Mouse (Mus musculus): ENCODE results near the gene Oxt. TPM values are rescaled to one million over a fixed set of nuclear protein-coding genes. Genes with fewer than 3 reads are reported as not detected.

Oxt gene
- total RNA-seq, 2 experiments from 2014 or later: not detected

DNA sequence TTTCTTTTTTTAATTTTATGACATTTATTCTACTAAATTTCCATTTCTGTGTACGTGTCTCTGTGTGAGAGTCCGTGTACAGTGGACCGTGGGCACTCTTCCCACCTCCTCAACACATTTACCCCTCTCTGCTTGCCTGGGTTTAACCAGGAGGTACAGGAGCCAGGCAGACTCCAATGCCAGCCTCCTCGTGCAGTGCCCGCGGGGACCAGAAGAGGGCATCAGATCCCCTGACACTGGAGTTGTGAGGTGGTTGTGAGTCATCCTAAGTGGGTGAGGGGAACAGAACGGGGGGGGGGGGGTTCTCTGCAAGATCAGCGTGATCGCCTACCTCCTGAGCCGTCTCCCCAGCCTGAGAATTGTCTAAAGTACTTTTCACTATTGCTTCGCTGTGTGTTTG lies 2.2 kb downstream of the Oxt start:
- peak; percentile 84 to 85 for DNase-seq

DNA sequence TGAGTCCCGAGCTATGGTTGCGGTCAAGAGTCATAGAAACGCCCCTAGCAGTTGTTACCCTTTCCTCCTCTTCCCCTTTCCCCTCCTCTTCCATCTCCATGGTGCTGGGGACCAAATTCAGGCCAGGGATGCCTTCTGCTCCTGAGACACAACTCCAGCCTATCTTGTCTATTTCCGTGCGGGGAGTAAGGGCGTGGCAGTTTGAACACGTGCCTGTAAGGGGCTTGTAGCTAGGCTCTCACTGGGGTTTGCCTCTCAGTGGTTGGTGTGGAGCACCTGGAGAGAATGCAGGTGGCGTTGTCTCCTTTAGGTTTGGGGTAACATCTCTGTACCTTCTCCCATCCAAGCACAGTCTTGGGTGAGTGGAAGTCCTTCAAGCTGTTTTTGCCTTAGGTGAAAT lies 3.8 kb downstream of the Oxt start:
- DNase-seq: no peak

DNA sequence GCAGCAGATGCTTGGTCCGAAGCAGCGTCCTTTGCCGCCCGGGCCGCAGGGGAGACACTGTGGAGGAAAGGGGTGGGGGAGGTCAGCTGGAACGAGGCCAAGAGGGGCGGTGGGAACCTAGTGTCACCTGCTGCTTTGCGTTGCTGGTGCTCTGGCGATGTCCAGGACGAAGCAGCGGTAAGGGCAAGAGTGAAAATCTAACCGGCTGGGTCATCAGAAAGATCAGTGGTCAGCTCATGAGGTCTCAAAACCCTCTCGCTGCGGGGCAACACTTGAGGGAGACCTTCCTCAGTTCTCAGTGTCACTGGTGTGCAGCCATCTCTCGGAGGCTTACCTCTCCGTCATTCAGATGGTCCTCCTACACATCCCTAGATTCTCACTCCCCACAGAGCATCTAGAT lies 5.2 kb downstream of the Oxt start:
- DNase-seq: no peak

DNA sequence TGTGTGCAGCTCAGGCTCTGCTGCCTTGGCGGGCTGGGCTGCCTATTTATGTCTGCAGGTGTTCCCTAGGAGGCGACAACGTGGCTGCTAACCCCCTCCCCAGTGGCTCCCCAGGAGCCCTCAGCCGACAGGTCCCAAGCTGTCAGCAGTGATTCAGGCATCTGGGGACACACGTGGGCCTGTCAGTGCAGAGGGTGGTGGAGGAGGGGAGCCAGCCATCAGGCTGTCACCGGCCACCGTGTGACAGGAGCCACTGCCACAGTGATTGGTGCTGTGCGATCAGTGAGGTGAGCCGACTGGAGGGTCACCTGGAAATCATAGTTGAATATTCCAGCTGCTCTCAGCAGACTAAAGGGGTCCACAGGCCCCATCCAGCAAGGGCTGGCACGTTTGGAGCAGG lies 6.6 kb downstream of the Oxt start, which contains the start of gene Avp:
Gene Avp, minus strand, starts transcription at position 3 of the 400 bp plus-strand sequence.
- no peak for DNase-seq

DNA sequence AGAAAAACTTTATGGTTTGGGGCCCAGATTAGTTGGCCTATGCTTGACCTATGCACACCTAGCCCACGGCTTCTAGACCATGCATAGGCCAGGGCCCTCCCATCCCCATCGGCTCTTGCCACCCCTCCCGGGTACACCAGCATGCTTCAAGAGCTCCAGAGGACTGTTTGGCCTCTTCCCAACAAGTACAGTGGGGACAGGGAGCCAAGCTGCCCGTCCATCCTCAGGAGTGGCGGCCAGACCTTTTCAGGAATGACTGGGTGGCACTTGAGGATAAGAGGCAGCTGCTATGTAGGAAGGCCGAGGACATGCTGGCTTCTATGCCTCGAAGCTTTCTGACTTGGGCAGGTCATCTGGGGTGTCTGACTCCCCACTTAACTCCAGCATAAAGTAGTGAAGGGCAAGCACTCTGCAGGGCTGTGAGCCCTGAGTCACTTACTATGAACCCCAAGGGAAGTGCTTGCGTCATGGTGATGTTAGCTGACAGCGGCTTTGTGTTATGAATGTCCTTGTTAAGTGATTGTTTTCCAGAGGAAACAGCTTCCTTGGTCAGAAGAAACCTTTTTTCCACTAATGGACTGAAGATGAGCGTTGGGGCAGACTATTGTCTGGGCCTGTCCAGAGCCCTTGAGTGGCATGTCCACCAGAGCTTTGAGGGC lies 8.1 kb downstream of the Oxt start:
- peak in 1 of 2 experiments; percentile 39 for DNase-seq

DNA sequence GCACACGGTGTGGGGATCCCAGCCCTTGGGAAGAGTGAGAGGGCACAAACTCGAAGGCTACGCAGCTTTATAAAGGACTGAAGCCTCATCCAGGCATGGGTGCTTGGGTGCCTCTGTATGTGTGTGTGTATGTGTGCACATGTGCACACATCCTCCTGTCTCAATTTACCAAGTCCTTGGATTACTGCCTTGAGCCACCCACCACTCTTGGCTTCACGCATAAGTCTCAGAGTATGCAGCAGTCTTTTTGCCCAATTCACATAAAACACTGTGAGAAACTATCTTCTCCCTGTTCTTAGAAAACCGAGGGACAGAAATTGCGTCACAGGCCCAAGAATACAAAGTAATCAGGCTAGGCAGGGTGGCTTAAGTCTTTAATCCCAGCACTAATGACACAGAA lies 10.0 kb downstream of the Oxt start:
- no peak for DNase-seq

DNA sequence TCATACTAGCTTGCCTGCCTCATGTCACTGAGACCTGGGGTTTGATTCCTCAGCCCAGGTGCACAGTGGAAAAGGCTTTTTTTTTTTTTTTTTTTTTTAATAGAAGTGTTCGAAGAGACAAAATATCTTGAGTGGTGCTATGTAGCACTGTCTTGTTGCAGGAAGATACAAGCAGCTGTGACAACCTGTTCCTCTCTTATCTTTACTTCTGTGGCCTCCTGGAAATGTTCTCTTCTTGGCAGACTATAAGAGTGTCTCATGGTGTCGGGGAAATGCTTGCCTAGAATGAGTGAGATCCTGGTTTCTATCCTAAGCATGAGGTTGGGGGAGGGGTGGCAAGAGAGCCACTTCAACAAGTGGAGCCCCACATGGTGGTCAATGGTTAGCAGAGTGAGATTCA lies 12.4 kb downstream of the Oxt start:
- DNase-seq: no peak

DNA sequence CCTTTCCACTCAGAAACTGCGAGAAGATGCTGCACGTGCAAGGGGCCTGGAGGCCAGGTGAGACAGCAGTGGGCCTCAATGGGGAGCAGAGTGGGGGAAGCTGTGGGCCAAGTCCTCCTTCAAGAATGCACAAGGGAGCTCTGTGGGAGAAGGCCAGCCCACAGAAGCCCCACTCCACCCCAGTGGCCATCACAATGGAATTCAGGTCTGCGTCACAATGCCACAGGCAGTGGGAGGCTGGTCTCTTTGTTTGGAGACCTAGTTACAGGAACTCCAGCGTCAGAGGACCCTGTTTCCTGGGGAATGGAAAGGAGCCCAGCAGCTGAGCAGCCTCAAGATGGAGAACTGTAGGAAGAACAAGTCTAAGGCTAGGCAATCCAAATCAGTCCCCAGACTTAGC lies 13.2 kb downstream of the Oxt start:
- DNase-seq: no peak

DNA sequence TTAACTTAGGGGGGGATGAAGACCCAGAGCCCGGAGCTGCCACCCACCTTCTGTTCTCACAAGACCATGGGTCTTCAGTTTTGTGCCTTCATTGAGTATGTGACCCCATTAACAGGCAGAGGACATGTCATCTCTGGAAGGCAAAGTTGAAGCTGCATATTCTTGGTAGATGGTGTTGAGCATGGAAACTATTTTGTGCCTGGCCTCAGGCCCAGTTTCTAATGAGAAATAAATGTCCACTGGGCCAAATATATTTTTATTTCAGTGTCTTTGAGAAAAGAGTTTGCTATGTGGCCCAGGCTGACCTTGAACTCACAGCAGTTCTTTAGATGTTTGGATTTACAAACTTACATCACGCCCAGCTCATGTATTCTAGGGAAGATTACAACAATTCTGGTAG lies 13.8 kb downstream of the Oxt start:
- no peak for DNase-seq

DNA sequence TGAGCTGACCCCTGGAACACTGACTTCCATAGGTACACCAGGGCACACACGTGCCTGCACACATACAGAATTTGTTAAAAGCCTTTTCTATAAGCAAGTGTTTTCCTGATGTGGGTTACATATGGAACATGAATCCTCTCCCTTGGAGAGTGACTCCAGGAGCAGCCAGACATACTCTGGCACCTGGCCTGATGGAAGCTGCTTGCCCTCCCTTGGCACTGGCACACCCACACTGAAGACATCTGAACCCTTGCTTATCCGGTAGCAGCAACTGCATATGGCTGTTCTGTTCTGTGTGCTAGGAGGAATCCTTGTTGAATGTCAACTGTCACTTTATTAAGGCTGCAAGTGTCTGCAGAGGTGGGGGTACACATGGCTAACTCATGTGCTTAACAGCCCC lies 15.0 kb downstream of the Oxt start:
- no peak for DNase-seq

DNA sequence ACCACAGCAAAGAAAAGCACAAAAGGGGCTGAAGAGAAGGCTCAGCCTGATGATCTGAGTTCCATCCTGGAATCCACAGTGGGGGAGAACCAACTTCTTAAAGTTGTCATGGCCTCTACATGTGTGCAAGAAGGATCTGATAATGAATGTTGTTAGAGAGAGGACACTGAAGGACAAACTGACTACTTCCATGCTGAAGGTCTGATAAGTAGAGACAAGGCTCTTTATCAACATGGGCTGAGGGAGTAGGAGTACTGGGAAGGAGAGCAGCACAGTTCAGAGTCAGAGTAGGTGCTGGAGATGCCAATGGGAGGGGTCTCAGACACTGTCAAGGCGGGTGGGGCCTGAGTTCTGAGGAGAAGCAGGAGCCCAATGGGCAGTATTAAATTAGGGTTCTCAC lies 19.6 kb downstream of the Oxt start:
- DNase-seq: no peak

DNA sequence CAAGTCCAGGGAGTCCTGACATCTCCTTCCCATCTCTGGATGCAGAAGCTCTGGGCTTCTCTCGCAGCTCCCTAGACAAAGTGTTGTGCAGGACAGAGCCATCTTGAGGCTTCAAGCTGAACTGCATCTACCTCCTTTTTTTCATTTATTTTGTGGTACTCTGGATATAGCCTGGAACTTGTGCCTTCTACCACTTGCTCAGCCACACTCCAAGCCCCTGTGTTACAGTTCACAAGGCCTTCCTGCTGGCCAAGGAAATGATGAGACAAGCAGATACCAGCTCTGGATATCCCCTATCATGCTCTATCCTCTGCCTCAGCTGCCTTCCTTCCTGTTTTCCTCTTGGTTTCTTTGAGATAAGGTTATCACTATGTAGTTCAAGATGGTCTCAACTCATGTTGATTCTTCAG lies 21.6 kb downstream of the Oxt start:
- peak in 1 of 2 experiments; percentile 29 for DNase-seq

DNA sequence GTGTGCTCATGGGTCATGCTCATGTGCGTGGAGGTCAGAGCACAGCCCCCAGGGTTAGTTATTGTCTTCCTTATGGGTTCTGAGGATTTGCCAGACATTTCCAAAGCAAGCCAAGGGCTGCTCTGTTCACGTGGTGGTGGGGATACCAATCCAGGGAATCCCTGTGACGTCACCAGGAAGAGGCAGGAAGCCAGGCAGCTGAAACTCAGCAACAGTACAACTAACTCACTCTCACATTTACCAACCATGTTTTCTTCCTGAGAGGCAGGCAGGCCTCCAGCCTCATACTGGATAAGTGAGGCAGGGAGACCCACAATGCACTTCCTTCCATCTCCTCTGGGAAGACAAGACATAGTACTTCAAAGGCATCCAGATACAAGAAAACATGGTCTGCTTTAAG lies 22.4 kb downstream of the Oxt start:
- no peak for DNase-seq

DNA sequence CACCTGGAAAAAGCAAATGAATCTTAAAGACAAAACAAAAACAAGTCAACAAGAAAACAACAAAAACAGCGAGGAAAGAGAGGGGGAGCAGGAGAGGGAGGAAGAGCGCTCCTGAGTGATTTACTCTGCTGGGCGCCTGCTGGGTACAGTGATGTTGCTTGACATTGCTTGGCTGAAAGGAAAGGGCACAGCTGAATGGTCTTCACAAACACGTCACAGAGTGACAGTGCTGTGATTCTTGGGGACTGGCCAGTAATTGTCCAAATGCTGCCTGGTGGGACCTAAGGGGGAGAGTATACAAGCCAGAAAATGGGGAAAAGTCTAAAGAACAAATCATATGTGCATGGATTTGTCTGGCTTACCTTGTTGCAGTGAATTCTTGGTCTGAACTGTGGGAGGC lies 26.2 kb downstream of the Oxt start:
- DNase-seq: no peak

DNA sequence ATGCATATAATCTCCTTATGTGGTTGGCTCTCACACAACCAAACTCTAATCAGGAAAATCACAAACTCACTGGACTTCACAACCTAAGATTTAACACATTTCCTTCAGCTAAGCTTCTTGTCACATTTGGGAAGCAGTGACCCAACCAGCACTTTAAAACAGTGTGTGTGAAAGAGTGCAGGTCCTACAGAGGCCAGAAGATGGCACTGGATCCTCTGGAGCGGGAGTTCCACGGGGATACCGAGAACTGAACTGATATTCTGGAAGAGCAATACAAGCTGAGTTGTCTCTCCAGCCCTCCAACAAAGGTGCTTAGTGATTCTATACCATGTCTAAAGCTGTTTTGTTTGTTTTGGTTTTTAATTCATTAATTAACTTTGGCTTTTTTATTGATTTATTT lies 37.1 kb downstream of the Oxt start:
- peak; percentile 22 to 39 for DNase-seq

DNA sequence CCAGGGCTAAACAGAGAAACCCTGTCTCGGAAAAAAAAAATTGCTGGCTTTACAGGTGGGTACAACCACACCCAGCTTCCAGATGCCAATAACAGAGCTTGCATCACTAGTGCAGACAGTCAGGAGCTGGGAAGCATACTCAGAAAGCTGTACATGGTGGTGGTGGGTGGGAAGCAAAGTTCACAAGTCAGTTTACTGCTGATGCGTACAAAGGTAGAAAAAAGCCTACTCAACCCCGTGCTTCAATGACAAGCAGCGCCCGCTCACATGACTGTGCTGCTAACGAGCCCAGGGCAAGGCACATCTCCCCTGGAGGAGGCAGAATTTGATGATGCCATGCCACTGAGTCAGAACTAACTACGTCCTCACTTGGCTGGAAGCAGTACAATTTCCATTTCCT lies 43.0 kb downstream of the Oxt start:
- DNase-seq: no peak

Small RNAs within 50 kb of the gene (microRNA-seq; reads per million reads assigned to microRNA genes)
- not detected for gene Gm23876

Other genes with a start within 250 kb of the Oxt start
- gene Cpxm1, start 178.6 kb upstream of the Oxt start, total RNA-seq (2021): 10 to 100 TPM in 1 of 2 experiments, 1 to 10 TPM in 1; 7.1 to 11.3 TPM
- not detected for gene Gm28372, start 170.9 kb upstream of the Oxt start, total RNA-seq (2021)
- gene 1700020A23Rik, start 170.9 kb upstream of the Oxt start, total RNA-seq (2021): not detected
- not detected for gene Tmem239, start 169.7 kb upstream of the Oxt start, total RNA-seq (2021)
- 10 to 100 TPM; 62.9 to 63.9 TPM for gene Vps16, start 151.8 kb upstream of the Oxt start, total RNA-seq (2021)
- gene Pced1a, start 151.5 kb upstream of the Oxt start, total RNA-seq (2021): 10 to 100 TPM; 12.9 to 14.6 TPM
- gene Ptpra, start 125.9 kb upstream of the Oxt start, total RNA-seq (2021): 100 to 1,000 TPM; 117 to 143 TPM
- 10 to 100 TPM; 56.5 to 70.3 TPM for gene Mrps26, start 12.4 kb upstream of the Oxt start, total RNA-seq (2021)
- gene Avp, start 6.4 kb downstream of the Oxt start, total RNA-seq (2021): not detected
- 10 to 100 TPM; 11.4 to 12.9 TPM for gene Fastkd5, start 53.9 kb downstream of the Oxt start, total RNA-seq (2021)
- gene Ubox5, start 53.9 kb downstream of the Oxt start, total RNA-seq (2021): 1 to 10 TPM; 6.3 to 6.9 TPM
- gene Lzts3, start 66.6 kb downstream of the Oxt start, total RNA-seq (2021): 10 to 100 TPM; 13.2 to 14.8 TPM
- 100 to 1,000 TPM; 199 to 232 TPM for gene Ddrgk1, start 88.5 kb downstream of the Oxt start, total RNA-seq (2021)
- 10 to 100 TPM; 28.1 to 31.2 TPM for gene Itpa, start 91.4 kb downstream of the Oxt start, total RNA-seq (2021)
- gene Slc4a11, start 121.3 kb downstream of the Oxt start, total RNA-seq (2021): 1 to 10 TPM; 3.2 to 3.3 TPM

Data from adrenal gland, postnatal 36 days (tissue).